Mouse (Mus musculus) stomach, postnatal 0 days (tissue): Measurements from ENCODE around the gene Atad3a.

Experiments used
- CTCF ChIP-seq: IDR thresholded peaks from 2 replicates; pipeline ENCODE4 v1.5.1; 2016; ENCODE audit warnings: antibody characterized with exemption, low read depth, mild to moderate bottlenecking, moderate library complexity
- EP300 ChIP-seq: optimal IDR thresholded peaks from 2 replicates; pipeline ENCODE3; 2016; ENCODE audit warnings: antibody characterized with exemption

GRCm38 (mm10) chr4:155803340-155804041, 42.6 kb upstream of the Atad3a start:
- TF ChIP-seq CTCF (no peak), EP300 (no peak)
